Mouse (Mus musculus) C2C12 (cell line): ENCODE measurements around the gene Defb20.

Experiments used
- CTCF ChIP-seq: IDR thresholded peaks from one replicate; pipeline ENCODE4 v1.5.1; 2011; ENCODE audit not compliant: control insufficient read depth, insufficient read depth, insufficient read length
- MAX ChIP-seq: IDR thresholded peaks from one replicate; pipeline ENCODE4 v1.6.1; 2011; ENCODE audit warnings: mild to moderate bottlenecking, control low read depth
- MYOD1 ChIP-seq: IDR thresholded peaks from one replicate; pipeline ENCODE4 v1.6.1; 2011; ENCODE audit warnings: low read depth; ENCODE audit not compliant: control insufficient read depth, insufficient read length
- USF1 ChIP-seq: IDR thresholded peaks from one replicate; pipeline ENCODE4 v1.6.1; 2011; ENCODE audit warnings: low read depth, mild to moderate bottlenecking, control low read depth, moderate library complexity

DNA sequence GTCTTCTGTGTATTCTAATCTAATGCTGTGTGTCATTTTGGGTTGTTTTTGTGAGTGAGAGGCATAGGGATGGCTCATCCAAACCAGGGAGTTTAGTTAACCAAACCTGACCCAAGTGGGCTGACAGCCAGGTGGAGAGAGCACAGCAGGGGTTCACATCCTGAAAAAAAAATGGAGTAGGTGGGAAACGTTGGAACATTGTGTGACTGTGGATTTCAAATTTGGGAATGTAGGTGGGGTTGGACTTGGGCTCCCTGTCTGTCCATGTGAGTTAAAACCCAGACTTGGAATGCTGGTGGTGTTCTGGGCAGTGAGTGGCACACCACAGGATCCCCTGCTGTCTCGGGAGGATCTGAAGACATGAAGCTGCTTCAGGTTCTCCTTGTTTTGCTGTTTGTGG lies at the start of gene Defb20:
- no peak for TF ChIP-seq CTCF
- no peak for TF ChIP-seq MYOD1
- no peak for TF ChIP-seq MAX
- TF ChIP-seq USF1 = no peak
